ENCODE assay signal across 19 mouse cellular contexts in the genomic region with DNA sequence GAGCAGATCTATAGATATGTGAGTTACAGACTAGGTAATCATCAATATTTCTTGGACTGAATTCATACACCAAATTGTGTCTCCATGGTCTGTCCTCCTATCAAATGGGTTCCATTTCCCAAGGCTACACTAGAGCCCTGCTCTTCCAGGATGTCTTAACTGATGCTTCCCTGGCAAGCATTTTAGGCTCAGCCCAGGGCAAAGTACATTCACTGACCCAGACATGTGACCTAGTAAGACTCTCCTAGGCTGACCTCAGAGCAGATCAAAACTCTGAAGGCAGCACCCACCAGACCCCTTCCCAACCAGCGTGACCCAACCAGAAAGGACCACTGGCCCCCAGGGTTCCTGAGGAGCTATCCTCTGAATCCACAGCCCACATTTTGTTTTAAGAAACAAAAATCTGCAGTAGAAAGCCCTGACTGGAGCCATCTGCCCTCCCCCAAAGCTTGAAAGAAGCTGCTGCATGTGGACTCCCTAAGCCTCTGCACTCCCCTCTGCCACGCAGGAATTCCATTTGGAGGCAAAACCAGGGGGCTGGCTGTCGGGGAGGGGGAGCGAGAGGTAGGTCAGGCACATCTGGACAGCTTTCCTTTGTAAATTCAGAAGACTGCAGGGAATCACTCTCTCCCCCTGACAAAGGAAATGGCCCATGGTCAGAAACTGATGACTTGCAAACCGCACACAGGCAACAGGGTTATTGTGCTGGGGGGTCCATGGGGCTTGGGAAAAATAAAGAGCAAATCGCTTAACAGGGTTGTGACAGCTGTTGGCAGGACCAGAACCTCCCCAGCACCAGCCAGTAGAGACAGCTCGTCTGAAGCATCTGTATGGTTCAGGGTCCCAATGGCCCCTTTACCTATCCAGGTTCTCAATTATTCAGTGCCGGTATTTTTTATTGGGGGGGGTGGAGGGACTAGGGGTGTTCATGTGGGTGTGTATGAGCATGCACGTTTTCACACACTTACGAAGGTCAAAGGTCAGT.
DNase-seq lines count a peak whose midpoint lies in the region; ATAC-seq and TF ChIP-seq lines count a peak whose summit lies in the region.
"Had no signal": no experiment of that assay in that cellular context is flagged by ENCODE, and none has a peak within 500 bp of the region (broad histone marks: within the 10 kb centered on the region; RNA-seq: fewer than 3 reads in every experiment).

No protein-coding gene starts in this region.

- ATAC-seq in embryonic facial prominence, embryonic 11.5 days (replicated peaks; ENCODE audit: insufficient number of reproducible peaks, low FRiP score, low TSS enrichment, low read depth), result no peak
- peak; percentile 42; the same call in 1 of the 2 replicates for ATAC-seq in limb, embryonic 12.5 days (ENCODE audit: insufficient number of reproducible peaks, insufficient read depth, low FRiP score, low TSS enrichment, low read depth)
- ATAC-seq: midbrain, embryonic 16.5 days had no signal

- H3K9me3 ChIP-seq in embryonic facial prominence, embryonic 11.5 days (replicated peaks; ENCODE audit: control insufficient read depth, low read length), result no peaks in the 10 kb centered on the region
- no peaks in the 10 kb centered on the region for H3K9me3 ChIP-seq in limb, embryonic 12.5 days
- H3K9me3 ChIP-seq: forebrain, embryonic 12.5 days; hindbrain, embryonic 15.5 days; lung, embryonic 15.5 days; neural tube, embryonic 12.5 days had no signal

- no peak overlapping the region for H3K4me2 ChIP-seq in embryonic facial prominence, embryonic 11.5 days (ENCODE audit: low read depth, low read length)
- H3K4me2 ChIP-seq in limb, embryonic 12.5 days, result no peak overlapping the region
- H3K4me2 ChIP-seq: forebrain, embryonic 12.5 days; hindbrain, embryonic 15.5 days; lung, embryonic 15.5 days; neural tube, embryonic 12.5 days had no signal

- 60% methylated on average over 10 of the region's 10 CpGs for WGBS in kidney, adult 2 months
- 43% methylated on average over 10 of the region's 10 CpGs for WGBS in embryonic facial prominence, embryonic 11.5 days
- WGBS in limb, embryonic 12.5 days, result 43% methylated on average over 10 of the region's 10 CpGs

- TF ChIP-seq POLR2A in kidney, adult 2 months (IDR thresholded peaks at IDR 0.05; ENCODE audit: low read depth, low read length), result no peak

- peaks cover 4% of the 10 kb centered on the region; the same call in 1 of the 2 replicates for H3K4me1 ChIP-seq in kidney, adult 2 months (ENCODE audit: control insufficient read depth, insufficient read depth, low read length)
- no peaks in the 10 kb centered on the region; the same call in 1 of the 2 replicates for H3K4me1 ChIP-seq in embryonic facial prominence, embryonic 11.5 days (ENCODE audit: control insufficient read depth, insufficient read depth, low read length)
- H3K4me1 ChIP-seq in limb, embryonic 12.5 days (replicated peaks), result peaks cover 20% of the 10 kb centered on the region
- H3K4me1 ChIP-seq: forebrain, embryonic 12.5 days; hindbrain, embryonic 15.5 days; lung, embryonic 15.5 days; neural tube, embryonic 12.5 days had no signal

- H3K36me3 ChIP-seq in kidney, adult 2 months (ENCODE audit: control insufficient read depth, insufficient read depth, low read length), result no peaks in the 10 kb centered on the region
- H3K36me3 ChIP-seq in embryonic facial prominence, embryonic 11.5 days (replicated peaks; ENCODE audit: control insufficient read depth, insufficient read depth, low read depth, low read length), result no peaks in the 10 kb centered on the region
- no peaks in the 10 kb centered on the region for H3K36me3 ChIP-seq in limb, embryonic 12.5 days
- H3K36me3 ChIP-seq: forebrain, embryonic 12.5 days; G1E; hindbrain, embryonic 15.5 days; lung, embryonic 15.5 days; neural tube, embryonic 12.5 days had no signal

- H3K4me3 ChIP-seq in kidney, adult 2 months (ENCODE audit: insufficient read depth, low read depth, low read length), result no peak overlapping the region
- no peak overlapping the region for H3K4me3 ChIP-seq in embryonic facial prominence, embryonic 11.5 days (ENCODE audit: low read depth, low read length)
- no peak overlapping the region for H3K4me3 ChIP-seq in limb, embryonic 12.5 days (replicated peaks)
- H3K4me3 ChIP-seq: forebrain, embryonic 12.5 days; heart, adult 2 months; hindbrain, embryonic 15.5 days; lung, embryonic 15.5 days; neural tube, embryonic 12.5 days had no signal

- peak; percentile 84 for DNase-seq in kidney, adult 2 months
- no peak for DNase-seq in kidney, postnatal 10 days
- peak; percentile 31 for DNase-seq in embryo, embryonic 10.5 days (ENCODE audit: low spot score)
- peak; percentile 60 for DNase-seq in embryonic facial prominence, embryonic 11.5 days (ENCODE audit: low spot score)
- DNase-seq in adrenal gland, postnatal 36 days, result no peak
- DNase-seq in cerebellum, adult 11 months, result no peak
- DNase-seq: adrenal gland, adult 2 months; cerebellum, adult 2 months; heart, adult 2 months; left cerebral cortex, postnatal 4 days; right cerebral cortex, postnatal 4 days had no signal

- H3K9ac ChIP-seq in embryonic facial prominence, embryonic 11.5 days (replicated peaks; ENCODE audit: low read length), result no peak overlapping the region
- H3K9ac ChIP-seq in limb, embryonic 12.5 days (replicated peaks), result no peak overlapping the region
- H3K9ac ChIP-seq: forebrain, embryonic 12.5 days; hindbrain, embryonic 15.5 days; lung, embryonic 15.5 days; neural tube, embryonic 12.5 days had no signal

- peak overlapping the region; percentile 25; the same call in 1 of the 2 replicates for H3K27ac ChIP-seq in kidney, adult 2 months (ENCODE audit: insufficient read depth, low read depth, low read length)
- H3K27ac ChIP-seq in embryonic facial prominence, embryonic 11.5 days (replicated peaks; ENCODE audit: low read depth, low read length), result 0 out of 2 replicates have a peak overlapping the region, but pooled peaks have one; percentile 6
- H3K27ac ChIP-seq in limb, embryonic 12.5 days, result peak overlapping the region; percentile 70
- H3K27ac ChIP-seq: forebrain, embryonic 12.5 days; heart, adult 2 months; hindbrain, embryonic 15.5 days; kidney, postnatal 0 days; lung, embryonic 15.5 days; neural tube, embryonic 12.5 days had no signal

- no peak for TF ChIP-seq CTCF in kidney, adult 2 months (conservative IDR thresholded peaks at IDR 0.05; ENCODE audit: insufficient read depth, insufficient read length, low read depth, low read length)

- H3K27me3 ChIP-seq in kidney, adult 2 months (replicated peaks; ENCODE audit: control insufficient read depth, insufficient read depth, low read length), result no peaks in the 10 kb centered on the region
- H3K27me3 ChIP-seq in embryonic facial prominence, embryonic 11.5 days (ENCODE audit: control insufficient read depth, insufficient read depth, low read length), result no peaks in the 10 kb centered on the region
- H3K27me3 ChIP-seq in limb, embryonic 12.5 days, result no peaks in the 10 kb centered on the region
- H3K27me3 ChIP-seq: forebrain, embryonic 12.5 days; hindbrain, embryonic 15.5 days; lung, embryonic 15.5 days; neural tube, embryonic 12.5 days had no signal

Comparison
In these comparisons a context has a peak if more than half of its experiments do, and no peak if none do; other contexts are left out.
1. DNase-seq: peak in kidney, adult 2 months (single experiment), embryo, embryonic 10.5 days (single experiment) and embryonic facial prominence, embryonic 11.5 days (single experiment); none in kidney, postnatal 10 days (single experiment), adrenal gland, postnatal 36 days (0 of 2) and cerebellum, adult 11 months (single experiment).
2. H3K27ac ChIP-seq: peak in every context shown above with its lines; median percentile 70 in limb, embryonic 12.5 days; 25 in kidney, adult 2 months; 6 in embryonic facial prominence, embryonic 11.5 days.